Mouse (Mus musculus): ENCODE measurements around the gene Desi2. TPM values are rescaled to one million over a fixed set of nuclear protein-coding genes. Genes with fewer than 3 reads are reported as not detected.
"Not testable (repeated sequence)": the region's sequence is repeated elsewhere in the genome, so short reads cannot be mapped to it uniquely, and the experiment has no call there.

Gene Desi2
- polyA plus RNA-seq, 2 experiments, result 3.7 to 6.2 TPM

GRCm38 (mm10) chr1:178217157-178217556 lies 29.9 kb downstream of the Desi2 start:
- no peak overlapping the region for H3K4me2 ChIP-seq (ENCODE audit: low read depth)
- H3K27ac ChIP-seq, result no peak overlapping the region
- DNase-seq (ENCODE audit: low read depth in 3 of 3, low spot score in 3 of 3) (no peak), ATAC-seq (ENCODE audit: insufficient read depth) (no peak)
- H3K4me1 ChIP-seq (replicated peaks; ENCODE audit: control insufficient read depth in 2 of 2, insufficient read depth in 2 of 2, low read length in 1 of 2), result no peaks in the 10 kb centered on the region
- no peak overlapping the region for H3K4me3 ChIP-seq (ENCODE audit: insufficient read depth in 1 of 2, low read depth in 2 of 2, low read length in 2 of 2)
- TF ChIP-seq EP300 (IDR thresholded peaks at IDR 0.05; ENCODE audit: low read depth), result no peak
- TF ChIP-seq CTCF (IDR thresholded peaks at IDR 0.05; ENCODE audit: low read depth), result no peak
- H3K9me3 ChIP-seq (ENCODE audit: control insufficient read depth, low read length), result no peaks in the 10 kb centered on the region
- H3K9ac ChIP-seq (replicated peaks), result no peak overlapping the region
- no peaks in the 10 kb centered on the region for H3K27me3 ChIP-seq (ENCODE audit: control insufficient read depth, insufficient read depth, low read length)
- no peaks in the 10 kb centered on the region for H3K36me3 ChIP-seq (replicated peaks; ENCODE audit: control insufficient read depth, insufficient read depth, low read depth)

GRCm38 (mm10) chr1:178218305-178218704 lies 31.1 kb downstream of the Desi2 start:
- H3K27ac ChIP-seq, result no peak overlapping the region
- H3K4me1 ChIP-seq (replicated peaks; ENCODE audit: control insufficient read depth in 2 of 2, insufficient read depth in 2 of 2, low read length in 1 of 2), result no peaks in the 10 kb centered on the region
- no peak overlapping the region for H3K4me3 ChIP-seq (ENCODE audit: insufficient read depth in 1 of 2, low read depth in 2 of 2, low read length in 2 of 2)
- no peaks in the 10 kb centered on the region for H3K36me3 ChIP-seq (replicated peaks; ENCODE audit: control insufficient read depth, insufficient read depth, low read depth)
- H3K27me3 ChIP-seq (ENCODE audit: control insufficient read depth, insufficient read depth, low read length), result no peaks in the 10 kb centered on the region
- H3K9me3 ChIP-seq (ENCODE audit: control insufficient read depth, low read length), result no peaks in the 10 kb centered on the region
- ATAC-seq (ENCODE audit: insufficient read depth), result no peak
- no peak overlapping the region for H3K4me2 ChIP-seq (ENCODE audit: low read depth)
- TF ChIP-seq EP300 (IDR thresholded peaks at IDR 0.05; ENCODE audit: low read depth) (no peak), CTCF (IDR thresholded peaks at IDR 0.05; ENCODE audit: low read depth) (no peak)
- no peak overlapping the region for H3K9ac ChIP-seq (replicated peaks)
- no peak for DNase-seq (ENCODE audit: low read depth in 3 of 3, low spot score in 3 of 3)

- no peaks in the 10 kb centered on the region for H3K27me3 ChIP-seq (ENCODE audit: control insufficient read depth, insufficient read depth, low read length)
- 71% methylated on average over 5 of the region's 5 CpGs for WGBS (ENCODE audit: insufficient replicate concordance)
- no peak overlapping the region for H3K4me2 ChIP-seq (ENCODE audit: low read depth)
- no peaks in the 10 kb centered on the region for H3K36me3 ChIP-seq (replicated peaks; ENCODE audit: control insufficient read depth, insufficient read depth, low read depth)
- no peak overlapping the region for H3K4me3 ChIP-seq (ENCODE audit: insufficient read depth in 1 of 2, low read depth in 2 of 2, low read length in 2 of 2)
- TF ChIP-seq CTCF (IDR thresholded peaks at IDR 0.05; ENCODE audit: low read depth), result no peak
- ATAC-seq (ENCODE audit: insufficient read depth), result no peak
- H3K27ac ChIP-seq, result no peak overlapping the region
- no peak for DNase-seq (ENCODE audit: low read depth in 3 of 3, low spot score in 3 of 3)
- H3K4me1 ChIP-seq (replicated peaks; ENCODE audit: control insufficient read depth in 2 of 2, insufficient read depth in 2 of 2, low read length in 1 of 2), result no peaks in the 10 kb centered on the region
- no peak overlapping the region for H3K9ac ChIP-seq (replicated peaks)
- H3K9me3 ChIP-seq (ENCODE audit: control insufficient read depth, low read length), result no peaks in the 10 kb centered on the region
Observed at GRCm38 (mm10) chr1:178219166-178220077, 32.2 kb downstream of the Desi2 start.

- not testable (repeated sequence) for H3K9ac ChIP-seq (replicated peaks); H3K4me2 ChIP-seq (ENCODE audit: low read depth); H3K36me3 ChIP-seq (replicated peaks; ENCODE audit: control insufficient read depth, insufficient read depth, low read depth); H3K27ac ChIP-seq; H3K4me3 ChIP-seq (ENCODE audit: insufficient read depth in 1 of 2, low read depth in 2 of 2, low read length in 2 of 2); ATAC-seq (ENCODE audit: insufficient read depth); H3K4me1 ChIP-seq (replicated peaks; ENCODE audit: control insufficient read depth in 2 of 2, insufficient read depth in 2 of 2, low read length in 1 of 2); H3K27me3 ChIP-seq (ENCODE audit: control insufficient read depth, insufficient read depth, low read length); DNase-seq (ENCODE audit: low read depth in 3 of 3, low spot score in 3 of 3)
- H3K9me3 ChIP-seq (ENCODE audit: control insufficient read depth, low read length), result peaks cover 14% of the 10 kb centered on the region
- WGBS (ENCODE audit: insufficient replicate concordance), result 80% methylated on average over 4 of the region's 4 CpGs
Observed at GRCm38 (mm10) chr1:178228888-178229287, 41.7 kb downstream of the Desi2 start.

GRCm38 (mm10) chr1:178234109-178234508 lies 46.9 kb downstream of the Desi2 start:
- Histone ChIP-seq H3K4me2 (ENCODE audit: low read depth) (no peak overlapping the region), H3K9me3 (ENCODE audit: control insufficient read depth, low read length) (no peaks in the 10 kb centered on the region), H3K4me1 (replicated peaks; ENCODE audit: control insufficient read depth in 2 of 2, insufficient read depth in 2 of 2, low read length in 1 of 2) (peaks cover 0 to 2% of the 10 kb centered on the region in 2 experiments; a peak in 1 of 4 replicates), H3K27ac (no peak overlapping the region), H3K27me3 (ENCODE audit: control insufficient read depth, insufficient read depth, low read length) (no peaks in the 10 kb centered on the region), H3K36me3 (replicated peaks; ENCODE audit: control insufficient read depth, insufficient read depth, low read depth) (no peaks in the 10 kb centered on the region), H3K4me3 (ENCODE audit: insufficient read depth in 1 of 2, low read depth in 2 of 2, low read length in 2 of 2) (no peak overlapping the region), H3K9ac (replicated peaks) (no peak overlapping the region)
- DNase-seq (ENCODE audit: low read depth in 3 of 3, low spot score in 3 of 3), result no peak
- TF ChIP-seq EP300 (IDR thresholded peaks at IDR 0.05; ENCODE audit: low read depth) (no peak), CTCF (IDR thresholded peaks at IDR 0.05; ENCODE audit: low read depth) (no peak)
- 46% methylated on average over 3 of the region's 3 CpGs for WGBS (ENCODE audit: insufficient replicate concordance)
- ATAC-seq (ENCODE audit: insufficient read depth), result no peak

Data from liver, embryonic 14.5 days (tissue).